Mouse (Mus musculus): ENCODE measurements around the gene Xrcc3.

GRCm38 (mm10) chr12:111794526-111795179 is 19.0 kb downstream of the Xrcc3 start:
- TF ChIP-seq POLR2A (IDR thresholded peaks at IDR 0.05; ENCODE audit: insufficient read depth, low read depth, low read length), result no peak
- no peak for TF ChIP-seq CTCF (IDR thresholded peaks at IDR 0.05)

Data from heart, adult 2 months (tissue).